Mouse (Mus musculus) stomach, postnatal 0 days (tissue): Measurements from ENCODE around the gene Vmn2r70.

Experiments
- CTCF ChIP-seq: IDR thresholded peaks from 2 replicates; pipeline ENCODE4 v1.5.1; 2016; ENCODE audit warnings: antibody characterized with exemption, low read depth, mild to moderate bottlenecking, moderate library complexity
- EP300 ChIP-seq: optimal IDR thresholded peaks from 2 replicates; pipeline ENCODE3; 2016; ENCODE audit warnings: antibody characterized with exemption

- TF ChIP-seq CTCF: no peak
- TF ChIP-seq EP300: no peak
These were observed at the start of gene Vmn2r70 for GRCm38 (mm10) chr7:85569092-85569491.
